Mouse (Mus musculus): ENCODE measurements around the gene Pianp.

GRCm38 (mm10) chr6:124996551-124997501 lies at the start of gene Pianp:
- TF ChIP-seq POLR2A (IDR thresholded peaks at IDR 0.05; ENCODE audit: low read depth, low read length) (no peak), CTCF (IDR thresholded peaks at IDR 0.05; ENCODE audit: extremely low read depth, insufficient read depth, insufficient read length, insufficient replicate concordance) (no peak)
